Mouse (Mus musculus): Measurements from ENCODE around the gene Gprc5c. TPM values are rescaled to one million over a fixed set of nuclear protein-coding genes. Genes with fewer than 3 reads are reported as not detected.

Gprc5c gene
- 1 to 10 TPM in 1 of 2 experiments, under 1 TPM in 1; 0.68 to 1.9 TPM for polyA plus RNA-seq (2017; shearing (Covaris generic))

GRCm38 (mm10) chr11:114850452-114851268, at the start of gene Gprc5c:
Gprc5c (plus strand) TSS chr11:114851152.

GRCm38 (mm10) chr11:114889991-114890518, 39.1 kb downstream of the Gprc5c start, which contains the start of gene Cd300a:
Cd300a (plus strand) TSS chr11:114890041.

Other genes with a start within 250 kb of the Gprc5c start
- gene Rpl38, start 182.6 kb upstream of the Gprc5c start, polyA plus RNA-seq (2017; shearing (Covaris generic)), result 100 to 1,000 TPM; 410 to 418 TPM
- 1 to 10 TPM in 1 of 2 experiments, under 1 TPM in 1; 0.60 to 2.4 TPM for gene Ttyh2, start 175.7 kb upstream of the Gprc5c start, polyA plus RNA-seq (2017; shearing (Covaris generic))
- not detected for gene Dnaic2, start 123.7 kb upstream of the Gprc5c start, polyA plus RNA-seq (2017; shearing (Covaris generic))
- gene Kif19a, start 85.8 kb upstream of the Gprc5c start, polyA plus RNA-seq (2017; shearing (Covaris generic)), result under 1 TPM in 1 of 2 experiments, not detected in 1; 0.66 TPM
- gene Btbd17, start 55.2 kb upstream of the Gprc5c start, polyA plus RNA-seq (2017; shearing (Covaris generic)), result 1 to 10 TPM in 1 of 2 experiments, under 1 TPM in 1; 0.58 to 5.4 TPM
- under 1 TPM in 1 of 2 experiments, not detected in 1; 0.43 TPM for gene Gpr142, start 52.2 kb upstream of the Gprc5c start, polyA plus RNA-seq (2017; shearing (Covaris generic))
- 1 to 10 TPM in 1 of 2 experiments, under 1 TPM in 1; 0.05 to 2.3 TPM for gene Cd300a, start 38.9 kb downstream of the Gprc5c start, polyA plus RNA-seq (2017; shearing (Covaris generic))
- gene Cd300lb, start 83.2 kb downstream of the Gprc5c start, polyA plus RNA-seq (2017; shearing (Covaris generic)), result under 1 TPM in 1 of 2 experiments, not detected in 1; 0.13 TPM
- gene Cd300c, start 118.0 kb downstream of the Gprc5c start, polyA plus RNA-seq (2017; shearing (Covaris generic)), result under 1 TPM in 1 of 2 experiments, not detected in 1; 0.61 TPM
- gene Cd300ld, start 138.8 kb downstream of the Gprc5c start, polyA plus RNA-seq (2017; shearing (Covaris generic)), result under 1 TPM in 1 of 2 experiments, not detected in 1; 0.17 TPM
- gene Cd300c2, start 150.7 kb downstream of the Gprc5c start, polyA plus RNA-seq (2017; shearing (Covaris generic)), result under 1 TPM in 1 of 2 experiments, not detected in 1; 0.92 TPM
- gene Cd300ld2, start 165.0 kb downstream of the Gprc5c start, polyA plus RNA-seq (2017; shearing (Covaris generic)), result not detected
- gene Cd300ld4, start 175.9 kb downstream of the Gprc5c start, polyA plus RNA-seq (2017; shearing (Covaris generic)), result not detected
- gene Cd300ld5, start 186.6 kb downstream of the Gprc5c start, polyA plus RNA-seq (2017; shearing (Covaris generic)), result not detected
- not detected for gene Cd300ld3, start 197.3 kb downstream of the Gprc5c start, polyA plus RNA-seq (2017; shearing (Covaris generic))
- gene Cd300e, start 211.0 kb downstream of the Gprc5c start, polyA plus RNA-seq (2017; shearing (Covaris generic)), result 1 to 10 TPM in 1 of 2 experiments, not detected in 1; 3.1 TPM
- 100 to 1,000 TPM; 154 to 188 TPM for gene Rab37, start 240.3 kb downstream of the Gprc5c start, polyA plus RNA-seq (2017; shearing (Covaris generic))